Mouse (Mus musculus) neural tube, embryonic 15.5 days (tissue): Measurements from ENCODE around the gene Ddr2. TPM values are rescaled to one million over a fixed set of nuclear protein-coding genes. Genes with fewer than 3 reads are reported as not detected.

Source experiments
- ATAC-seq: fragments of 200-750 bp; cut with Nextera tagmentation; 2 replicates; pipeline ENCODE4 v1.8.0; 2017; ENCODE audit warnings: mild to moderate bottlenecking, moderate TSS enrichment, moderate library complexity; ENCODE audit not compliant: low FRiP score
- H3K27ac ChIP-seq: fragments of 300-500 bp; sonication (generic); replicated peaks from 2 replicates; pipeline ENCODE4 v1.5.1; 2015; ENCODE audit warnings: mild to moderate bottlenecking, inconsistent platforms
- H3K27me3 ChIP-seq: fragments of 300-500 bp; sonication (generic); replicated peaks from 2 replicates; pipeline ENCODE4 v1.6.1; 2015; ENCODE audit warnings: inconsistent platforms
- H3K36me3 ChIP-seq: fragments of 300-500 bp; sonication (generic); 2 replicates; pipeline ENCODE4 v1.6.1; 2015; ENCODE audit warnings: inconsistent platforms
- H3K4me1 ChIP-seq: fragments of 300-500 bp; sonication (generic); 2 replicates; pipeline ENCODE4 v1.6.1; 2015; ENCODE audit warnings: inconsistent platforms
- H3K4me2 ChIP-seq: fragments of 300-500 bp; sonication (generic); 2 replicates; pipeline ENCODE4 v1.6.1; 2015; ENCODE audit warnings: inconsistent platforms, mild to moderate bottlenecking, moderate library complexity
- H3K4me3 ChIP-seq: fragments of 300-500 bp; sonication (generic); replicated peaks from 2 replicates; pipeline ENCODE4 v1.5.1; 2015; ENCODE audit warnings: mild to moderate bottlenecking, inconsistent platforms
- H3K9ac ChIP-seq: fragments of 300-500 bp; sonication (generic); replicated peaks from 2 replicates; pipeline ENCODE4 v1.6.1; 2015; ENCODE audit warnings: mild to moderate bottlenecking, inconsistent platforms
- H3K9me3 ChIP-seq: fragments of 300-500 bp; sonication (generic); replicated peaks from 2 replicates; pipeline ENCODE4 v1.6.1; 2016; ENCODE audit warnings: inconsistent platforms
- WGBS: fragments of 180-500 bp; shearing (Covaris S2); methylation state at CpG from one replicate; pipeline ENCODE4 v1.1.7; 2015; ENCODE audit warnings: mixed read lengths; 5-methylcytosine and 5-hydroxymethylcytosine counted together
- polyA plus RNA-seq: library from polyadenylated mRNA; unstranded; fragments of >200 nt; fragmentation: Nextera tagmentation; extraction: Ambion mirVana; gene quantifications from 2 replicates; pipeline ENCODE4 v1.2.1, GENCODE M21; 2015

Gene Ddr2
- polyA plus RNA-seq, 1 experiment from 2014 or later, result 8.4 TPM

GRCm38 (mm10) chr1:169969516-169969886 is 141.1 kb downstream of the Ddr2 start:
- Histone ChIP-seq H3K9ac (peak overlapping the region; percentile 39), H3K27ac (peak overlapping the region; percentile 80), H3K4me1 (peaks cover 24% of the 10 kb centered on the region), H3K27me3 (no peaks in the 10 kb centered on the region), H3K4me2 (peak overlapping the region; percentile 79), H3K36me3 (peaks cover 17% of the 10 kb centered on the region), H3K9me3 (no peaks in the 10 kb centered on the region), H3K4me3 (peak overlapping the region; percentile 60)
- ATAC-seq, result peak; percentile 70
- WGBS, result 1% methylated on average over 9 of the region's 9 CpGs

- H3K27ac ChIP-seq, result peak within 1 kb of the TSS; percentile 80
- peaks cover 22% of the 10 kb centered on the region for H3K36me3 ChIP-seq
- H3K4me2 ChIP-seq, result peak within 1 kb of the TSS; percentile 79
- WGBS, result under 1% methylated on average over 48 of the region's 48 CpGs
- H3K9me3 ChIP-seq, result no peaks in the 10 kb centered on the region
- no peaks in the 10 kb centered on the region for H3K27me3 ChIP-seq
- ATAC-seq, result peak; percentile 100
- peaks cover 24% of the 10 kb centered on the region for H3K4me1 ChIP-seq
- H3K9ac ChIP-seq, result peak within 1 kb of the TSS; percentile 48
- H3K4me3 ChIP-seq, result peak within 1 kb of the TSS; percentile 60
These were observed 141.6 kb downstream of the Ddr2 start, which contains the start of gene Hsd17b7 for GRCm38 (mm10) chr1:169968792-169969515. TSS of gene Hsd17b7 (minus strand) at chr1:169969241.

GRCm38 (mm10) chr1:169953106-169953505 is 157.5 kb downstream of the Ddr2 start:
- Histone ChIP-seq H3K4me3 (no peak overlapping the region), H3K36me3 (peaks cover 57% of the 10 kb centered on the region), H3K4me1 (no peaks in the 10 kb centered on the region), H3K9me3 (no peaks in the 10 kb centered on the region), H3K27ac (no peak overlapping the region), H3K27me3 (no peaks in the 10 kb centered on the region), H3K4me2 (no peak overlapping the region), H3K9ac (no peak overlapping the region)
- no peak for ATAC-seq
- WGBS, result 95% methylated on average over 10 of the region's 10 CpGs

GRCm38 (mm10) chr1:169952636-169953035 is 157.9 kb downstream of the Ddr2 start:
- Histone ChIP-seq H3K36me3 (peaks cover 53% of the 10 kb centered on the region), H3K4me3 (no peak overlapping the region)

GRCm38 (mm10) chr1:169951561-169951960 is 159.0 kb downstream of the Ddr2 start:
- Histone ChIP-seq H3K4me1 (no peaks in the 10 kb centered on the region), H3K36me3 (peaks cover 46% of the 10 kb centered on the region), H3K9ac (no peak overlapping the region), H3K4me2 (no peak overlapping the region), H3K27me3 (no peaks in the 10 kb centered on the region), H3K9me3 (no peaks in the 10 kb centered on the region), H3K27ac (no peak overlapping the region), H3K4me3 (no peak overlapping the region)
- ATAC-seq, result no peak
- 94% methylated on average over 6 of the region's 6 CpGs for WGBS

More at GRCm38 (mm10) chr1:169952636-169953035, 157.9 kb downstream of the Ddr2 start:
- Histone ChIP-seq H3K27me3 (no peaks in the 10 kb centered on the region), H3K4me2 (no peak overlapping the region), H3K9ac (no peak overlapping the region), H3K9me3 (no peaks in the 10 kb centered on the region), H3K27ac (no peak overlapping the region), H3K4me1 (no peaks in the 10 kb centered on the region)
- WGBS, result 94% methylated on average over 10 of the region's 10 CpGs
- no peak for ATAC-seq

GRCm38 (mm10) chr1:169950651-169951050 is 159.9 kb downstream of the Ddr2 start:
- H3K9ac ChIP-seq, result no peak overlapping the region
- no peaks in the 10 kb centered on the region for H3K4me1 ChIP-seq
- H3K4me3 ChIP-seq, result no peak overlapping the region
- peaks cover 39% of the 10 kb centered on the region for H3K36me3 ChIP-seq
- H3K27me3 ChIP-seq, result no peaks in the 10 kb centered on the region
- H3K27ac ChIP-seq, result no peak overlapping the region
- no peaks in the 10 kb centered on the region for H3K9me3 ChIP-seq
- H3K4me2 ChIP-seq, result no peak overlapping the region
- ATAC-seq, result no peak
- 92% methylated on average over 4 of the region's 4 CpGs for WGBS

GRCm38 (mm10) chr1:169949981-169950380 is 160.6 kb downstream of the Ddr2 start:
- Histone ChIP-seq H3K4me2 (no peak overlapping the region), H3K4me3 (no peak overlapping the region), H3K27me3 (no peaks in the 10 kb centered on the region), H3K36me3 (peaks cover 32% of the 10 kb centered on the region), H3K9me3 (no peaks in the 10 kb centered on the region), H3K27ac (no peak overlapping the region), H3K4me1 (no peaks in the 10 kb centered on the region), H3K9ac (no peak overlapping the region)
- ATAC-seq, result no peak
- WGBS, result 85% methylated on average over 7 of the region's 7 CpGs

DNA sequence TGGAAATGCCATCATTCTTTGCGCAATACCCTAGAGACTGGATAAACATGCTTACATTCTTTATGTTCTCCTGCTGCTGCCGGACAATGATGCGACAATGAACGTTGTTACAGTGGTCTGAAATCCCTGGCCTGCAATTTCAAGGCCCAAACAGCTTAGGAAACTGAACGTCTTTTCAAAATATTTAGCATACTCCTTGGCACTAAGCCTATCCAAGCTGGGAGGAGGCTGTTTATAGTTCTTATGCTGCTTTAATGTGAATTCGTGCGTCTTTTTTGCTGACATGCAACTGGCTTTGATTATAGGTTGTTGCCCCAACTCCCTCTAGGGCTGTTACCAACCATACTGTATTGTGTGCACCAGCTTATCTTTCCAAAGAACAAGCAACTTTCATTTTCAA is 161.7 kb downstream of the Ddr2 start:
- WGBS, result 68% methylated on average over 7 of the region's 7 CpGs
- Histone ChIP-seq H3K27me3 (no peaks in the 10 kb centered on the region), H3K9me3 (no peaks in the 10 kb centered on the region; the same call in 1 of the 2 replicates), H3K9ac (no peak overlapping the region), H3K36me3 (peaks cover 23% of the 10 kb centered on the region), H3K4me2 (no peak overlapping the region), H3K4me3 (no peak overlapping the region), H3K4me1 (no peaks in the 10 kb centered on the region), H3K27ac (no peak overlapping the region)
- no peak for ATAC-seq

DNA sequence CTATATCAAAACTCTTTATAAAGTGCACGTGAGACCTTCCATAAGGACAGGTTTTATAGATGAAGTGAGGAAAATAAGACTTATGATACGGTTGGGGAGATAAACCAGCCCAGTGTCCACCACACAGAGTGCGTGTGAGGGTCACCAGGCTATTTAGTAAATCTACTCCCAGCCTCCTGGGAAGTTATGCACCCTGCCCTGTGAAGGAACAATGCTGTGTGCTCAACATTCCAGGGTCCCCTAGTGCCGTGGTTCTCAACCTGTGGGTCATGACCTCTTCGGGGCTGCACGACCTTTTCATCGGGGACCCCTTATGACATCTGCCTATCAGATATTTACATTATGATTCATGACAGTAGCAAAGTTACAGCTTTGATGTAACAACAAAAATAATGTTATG is 162.3 kb downstream of the Ddr2 start:
- Histone ChIP-seq H3K4me3 (no peak overlapping the region), H3K9me3 (no peaks in the 10 kb centered on the region; the same call in 1 of the 2 replicates), H3K36me3 (peaks cover 18% of the 10 kb centered on the region), H3K9ac (no peak overlapping the region), H3K4me2 (no peak overlapping the region), H3K27me3 (no peaks in the 10 kb centered on the region), H3K4me1 (no peaks in the 10 kb centered on the region), H3K27ac (no peak overlapping the region)
- 83% methylated on average over 7 of the region's 7 CpGs for WGBS
- no peak for ATAC-seq

DNA sequence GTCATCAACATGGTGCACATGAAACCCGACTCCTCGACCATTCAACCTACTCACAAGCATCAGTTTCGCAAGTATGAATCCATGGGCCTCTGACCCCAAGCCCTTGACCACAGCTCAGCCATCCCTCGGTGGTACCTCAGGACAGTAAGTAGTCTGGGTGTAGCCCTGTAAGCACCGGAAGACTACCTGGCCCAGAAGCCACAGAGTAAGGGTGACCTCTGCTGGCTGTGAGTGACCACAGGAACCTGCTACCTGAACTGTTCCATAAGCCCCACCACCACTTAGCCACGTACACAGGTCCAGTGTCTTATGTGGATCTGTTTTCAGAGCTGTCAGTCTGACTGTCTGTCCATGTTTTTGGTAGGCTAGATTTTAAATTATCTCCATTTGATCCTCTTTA is 162.9 kb downstream of the Ddr2 start:
- Histone ChIP-seq H3K36me3 (peaks cover 11% of the 10 kb centered on the region), H3K4me1 (no peaks in the 10 kb centered on the region), H3K9ac (no peak overlapping the region), H3K27ac (no peak overlapping the region), H3K9me3 (no peaks in the 10 kb centered on the region; the same call in 1 of the 2 replicates), H3K27me3 (no peaks in the 10 kb centered on the region), H3K4me2 (no peak overlapping the region), H3K4me3 (no peak overlapping the region)
- ATAC-seq, result no peak
- WGBS, result 82% methylated on average over 6 of the region's 6 CpGs

DNA sequence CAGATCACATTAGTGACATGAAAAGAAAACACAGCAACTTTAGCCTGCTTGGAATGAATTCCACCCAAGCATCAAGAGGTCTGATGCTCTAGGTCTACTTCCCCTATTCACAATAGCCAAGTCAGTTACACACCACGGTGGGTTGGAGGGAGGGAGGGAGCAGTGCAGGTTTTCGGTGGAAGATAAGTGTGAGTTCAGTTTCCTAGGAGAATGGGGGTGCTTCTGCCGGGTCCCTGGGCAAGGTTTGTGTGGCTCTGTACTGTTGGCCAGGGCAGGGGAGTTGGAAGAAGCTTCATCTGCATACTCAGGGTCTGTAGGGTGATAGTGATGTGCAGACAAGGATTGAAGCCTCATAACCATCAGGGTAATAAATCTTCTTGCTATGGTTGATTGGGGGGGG is 164.6 kb downstream of the Ddr2 start:
- Histone ChIP-seq H3K9ac (no peak overlapping the region), H3K4me2 (no peak overlapping the region), H3K36me3 (no peaks in the 10 kb centered on the region), H3K9me3 (no peaks in the 10 kb centered on the region; the same call in 1 of the 2 replicates), H3K4me1 (no peaks in the 10 kb centered on the region), H3K27me3 (no peaks in the 10 kb centered on the region), H3K27ac (no peak overlapping the region), H3K4me3 (no peak overlapping the region)
- ATAC-seq, result no peak
- 82% methylated on average over 3 of the region's 3 CpGs for WGBS

- ATAC-seq, result no peak
- 7% methylated on average over 2 of the region's 2 CpGs for WGBS
These were observed 171.2 kb downstream of the Ddr2 start for GRCm38 (mm10) chr1:169939345-169939744.

More at GRCm38 (mm10) chr1:169939345-169939744, 171.2 kb downstream of the Ddr2 start:
- Histone ChIP-seq H3K4me1 (no peaks in the 10 kb centered on the region), H3K4me3 (no peak overlapping the region), H3K9me3 (no peaks in the 10 kb centered on the region; the same call in 1 of the 2 replicates), H3K27me3 (no peaks in the 10 kb centered on the region), H3K4me2 (no peak overlapping the region), H3K9ac (no peak overlapping the region), H3K36me3 (no peaks in the 10 kb centered on the region), H3K27ac (no peak overlapping the region)
